Mouse (Mus musculus): Measurements from ENCODE around the gene Col2a1. TPM values are rescaled to one million over a fixed set of nuclear protein-coding genes. Genes with fewer than 3 reads are reported as not detected.

Col2a1 gene
- polyA plus RNA-seq, 1 experiment from 2014 or later = 829 TPM

- H3K4me1 ChIP-seq = peaks cover 62% of the 10 kb centered on the region
- peaks cover 36% of the 10 kb centered on the region for H3K36me3 ChIP-seq
- ATAC-seq (ENCODE audit: low FRiP score, low read depth) = no peak; the same call in 1 of the 2 replicates
- peak overlapping the region; percentile 86 for H3K4me2 ChIP-seq (replicated peaks)
- 1% methylated on average over 37 of the region's 37 CpGs for WGBS
- H3K9ac ChIP-seq = peak overlapping the region; percentile 93
- peaks cover 52% of the 10 kb centered on the region for H3K27me3 ChIP-seq
- H3K9me3 ChIP-seq = no peaks in the 10 kb centered on the region
- peak overlapping the region; percentile 97 for H3K27ac ChIP-seq
- H3K4me3 ChIP-seq = peak overlapping the region; percentile 67
Measured at GRCm38 (mm10) chr15:98001321-98002112, 3.0 kb downstream of the Col2a1 start.

- Histone ChIP-seq H3K4me1 (peaks cover 51% of the 10 kb centered on the region), H3K36me3 (peaks cover 52% of the 10 kb centered on the region), H3K4me3 (peak overlapping the region; percentile 67), H3K27me3 (peaks cover 42% of the 10 kb centered on the region), H3K9ac (peak overlapping the region; percentile 93), H3K9me3 (no peaks in the 10 kb centered on the region), H3K4me2 (replicated peaks) (peak overlapping the region; percentile 86), H3K27ac (peak overlapping the region; percentile 33; the same call in 1 of the 2 replicates)
- WGBS = 22% methylated on average over 7 of the region's 7 CpGs
- ATAC-seq (ENCODE audit: low FRiP score, low read depth) = no peak
Measured at GRCm38 (mm10) chr15:97999991-98000390, 4.5 kb downstream of the Col2a1 start.

GRCm38 (mm10) chr15:97999546-97999945 is 4.9 kb downstream of the Col2a1 start:
- H3K4me1 ChIP-seq = peaks cover 46% of the 10 kb centered on the region
- peak overlapping the region; percentile 67 for H3K4me3 ChIP-seq
- peaks cover 42% of the 10 kb centered on the region for H3K27me3 ChIP-seq

GRCm38 (mm10) chr15:97996716-97997256 is 7.7 kb downstream of the Col2a1 start:
- peaks cover 37% of the 10 kb centered on the region for H3K27me3 ChIP-seq
- ATAC-seq (ENCODE audit: low FRiP score, low read depth) = no peak
- H3K36me3 ChIP-seq = peaks cover 76% of the 10 kb centered on the region
- H3K9ac ChIP-seq = no peak overlapping the region
- peak overlapping the region; percentile 35; the same call in 1 of the 2 replicates for H3K27ac ChIP-seq
- 67% methylated on average over 13 of the region's 13 CpGs for WGBS
- no peak overlapping the region for H3K4me2 ChIP-seq (replicated peaks)
- no peaks in the 10 kb centered on the region for H3K9me3 ChIP-seq
- no peak overlapping the region for H3K4me3 ChIP-seq
- H3K4me1 ChIP-seq = peaks cover 54% of the 10 kb centered on the region

More at GRCm38 (mm10) chr15:97999546-97999945, 4.9 kb downstream of the Col2a1 start:
- H3K4me2 ChIP-seq (replicated peaks) = peak overlapping the region; percentile 86
- peak overlapping the region; percentile 93 for H3K9ac ChIP-seq
- H3K27ac ChIP-seq = peak overlapping the region; percentile 33; the same call in 1 of the 2 replicates
- no peaks in the 10 kb centered on the region for H3K9me3 ChIP-seq
- H3K36me3 ChIP-seq = peaks cover 56% of the 10 kb centered on the region
- WGBS = 34% methylated on average over 13 of the region's 13 CpGs
- ATAC-seq (ENCODE audit: low FRiP score, low read depth) = no peak

GRCm38 (mm10) chr15:97992712-97993286 is 11.7 kb downstream of the Col2a1 start:
- Histone ChIP-seq H3K4me3 (peak overlapping the region; percentile 33), H3K27ac (peak overlapping the region; percentile 91), H3K27me3 (no peaks in the 10 kb centered on the region), H3K9me3 (no peaks in the 10 kb centered on the region), H3K9ac (peak overlapping the region; percentile 50), H3K4me2 (replicated peaks) (peak overlapping the region; percentile 59), H3K36me3 (peaks cover 87% of the 10 kb centered on the region), H3K4me1 (peaks cover 48% of the 10 kb centered on the region)
- peak; percentile 93 for ATAC-seq (ENCODE audit: low FRiP score, low read depth)
- WGBS = 5% methylated on average over 18 of the region's 18 CpGs

GRCm38 (mm10) chr15:97992027-97992711 is 12.3 kb downstream of the Col2a1 start:
- Histone ChIP-seq H3K4me2 (replicated peaks) (peak overlapping the region; percentile 59), H3K36me3 (peaks cover 87% of the 10 kb centered on the region), H3K27me3 (no peaks in the 10 kb centered on the region), H3K4me3 (no peak overlapping the region), H3K9ac (peak overlapping the region; percentile 50; the same call in 1 of the 2 replicates), H3K9me3 (no peaks in the 10 kb centered on the region), H3K27ac (peak overlapping the region; percentile 91), H3K4me1 (peaks cover 48% of the 10 kb centered on the region)
- no peak for ATAC-seq (ENCODE audit: low FRiP score, low read depth)
- WGBS = 50% methylated on average over 13 of the region's 13 CpGs

GRCm38 (mm10) chr15:97991285-97991895 is 13.1 kb downstream of the Col2a1 start:
- WGBS = 27% methylated on average over 12 of the region's 12 CpGs
- H3K4me2 ChIP-seq (replicated peaks) = no peak overlapping the region
- no peak for ATAC-seq (ENCODE audit: low FRiP score, low read depth)
- H3K9me3 ChIP-seq = no peaks in the 10 kb centered on the region
- H3K36me3 ChIP-seq = peaks cover 87% of the 10 kb centered on the region
- no peak overlapping the region for H3K4me3 ChIP-seq
- H3K4me1 ChIP-seq = peaks cover 48% of the 10 kb centered on the region
- H3K27ac ChIP-seq = peak overlapping the region; percentile 91
- no peaks in the 10 kb centered on the region for H3K27me3 ChIP-seq
- H3K9ac ChIP-seq = no peak overlapping the region

- H3K36me3 ChIP-seq = peaks cover 87% of the 10 kb centered on the region
- H3K4me2 ChIP-seq (replicated peaks) = no peak overlapping the region
- no peak for ATAC-seq (ENCODE audit: low FRiP score, low read depth)
- 0 out of 2 replicates have a peak overlapping the region, but pooled peaks have one; percentile 1 for H3K9ac ChIP-seq
- peaks cover 48% of the 10 kb centered on the region for H3K4me1 ChIP-seq
- H3K9me3 ChIP-seq = no peaks in the 10 kb centered on the region
- no peak overlapping the region for H3K4me3 ChIP-seq
- 25% methylated on average over 4 of the region's 4 CpGs for WGBS
- H3K27me3 ChIP-seq = no peaks in the 10 kb centered on the region
- peak overlapping the region; percentile 91; the same call in 1 of the 2 replicates for H3K27ac ChIP-seq
Measured at GRCm38 (mm10) chr15:97990721-97991120, 13.8 kb downstream of the Col2a1 start.

- peaks cover 48% of the 10 kb centered on the region for H3K4me1 ChIP-seq
- peaks cover 87% of the 10 kb centered on the region for H3K36me3 ChIP-seq
- ATAC-seq (ENCODE audit: low FRiP score, low read depth) = 0 out of 2 replicates have a peak, but pooled peaks have one; percentile 20
- H3K4me3 ChIP-seq = no peak overlapping the region
- H3K9me3 ChIP-seq = no peaks in the 10 kb centered on the region
- 2% methylated on average over 6 of the region's 6 CpGs for WGBS
- peak overlapping the region; percentile 41 for H3K4me2 ChIP-seq (replicated peaks)
- H3K27ac ChIP-seq = peak overlapping the region; percentile 66; the same call in 1 of the 2 replicates
- H3K27me3 ChIP-seq = no peaks in the 10 kb centered on the region
- H3K9ac ChIP-seq = peak overlapping the region; percentile 19; the same call in 1 of the 2 replicates
Measured at GRCm38 (mm10) chr15:97990124-97990523, 14.4 kb downstream of the Col2a1 start.

- H3K4me3 ChIP-seq = no peak overlapping the region
- peaks cover 48% of the 10 kb centered on the region for H3K4me1 ChIP-seq
- H3K9me3 ChIP-seq = no peaks in the 10 kb centered on the region
- H3K4me2 ChIP-seq (replicated peaks) = no peak overlapping the region
- H3K36me3 ChIP-seq = peaks cover 87% of the 10 kb centered on the region
- no peak for ATAC-seq (ENCODE audit: low FRiP score, low read depth)
- H3K27me3 ChIP-seq = no peaks in the 10 kb centered on the region
- no peak overlapping the region for H3K9ac ChIP-seq
- H3K27ac ChIP-seq = peak overlapping the region; percentile 66; the same call in 1 of the 2 replicates
- 40% methylated on average over 1 of the region's 1 CpGs for WGBS
Measured at GRCm38 (mm10) chr15:97989544-97989943, 15.0 kb downstream of the Col2a1 start.

GRCm38 (mm10) chr15:97981560-97981959 is 22.9 kb downstream of the Col2a1 start:
- Histone ChIP-seq H3K4me3 (no peak overlapping the region), H3K9ac (no peak overlapping the region), H3K9me3 (peaks cover 8% of the 10 kb centered on the region; the same call in 1 of the 2 replicates), H3K27me3 (no peaks in the 10 kb centered on the region), H3K4me2 (replicated peaks) (no peak overlapping the region), H3K4me1 (no peaks in the 10 kb centered on the region), H3K36me3 (peaks cover 100% of the 10 kb centered on the region), H3K27ac (peak overlapping the region; percentile 56; the same call in 1 of the 2 replicates)
- 90% methylated on average over 6 of the region's 6 CpGs for WGBS
- ATAC-seq (ENCODE audit: low FRiP score, low read depth) = no peak

Data from limb, embryonic 13.5 days (tissue).